Mouse (Mus musculus) hindbrain, embryonic 16.5 days (tissue): ENCODE data around the gene Mocs1. TPM values are rescaled to one million over a fixed set of nuclear protein-coding genes. Genes with fewer than 3 reads are reported as not detected.
"Not testable (repeated sequence)": the region's sequence is repeated elsewhere in the genome, so short reads cannot be mapped to it uniquely, and the experiment has no call there.

Experiments used
- ATAC-seq: fragments of 200-750 bp; cut with Nextera tagmentation; 2 replicates; pipeline ENCODE4 v1.8.0; 2017; ENCODE audit warnings: moderate TSS enrichment, moderate library complexity
- H3K27ac ChIP-seq: fragments of 300-500 bp; sonication (generic); 2 replicates; pipeline ENCODE4 v1.5.1; 2014; ENCODE audit warnings: low read depth, mild to moderate bottlenecking, control low read depth, low read length, moderate library complexity
- H3K27me3 ChIP-seq: fragments of 300-500 bp; sonication (generic); replicated peaks from 2 replicates; pipeline ENCODE4 v1.6.1; 2014; ENCODE audit warnings: low read length; ENCODE audit not compliant: control insufficient read depth, insufficient read depth
- H3K36me3 ChIP-seq: fragments of 300-500 bp; sonication (generic); 2 replicates; pipeline ENCODE4 v1.6.1; 2014; ENCODE audit warnings: mild to moderate bottlenecking, low read length, moderate library complexity, mixed read lengths; ENCODE audit not compliant: control insufficient read depth, insufficient read depth
- H3K4me1 ChIP-seq: fragments of 300-500 bp; sonication (generic); 2 replicates; pipeline ENCODE4 v1.6.1; 2014; ENCODE audit warnings: low read depth, low read length; ENCODE audit not compliant: control insufficient read depth, insufficient read depth
- H3K4me2 ChIP-seq: fragments of 300-500 bp; sonication (generic); 2 replicates; pipeline ENCODE4 v1.6.1; 2014; ENCODE audit warnings: mild to moderate bottlenecking, low read length, control low read depth, moderate library complexity
- H3K4me3 ChIP-seq: fragments of 300-500 bp; sonication (generic); 2 replicates; pipeline ENCODE4 v1.5.1; 2014; ENCODE audit warnings: mild to moderate bottlenecking, low read length, control low read depth, moderate library complexity
- H3K9ac ChIP-seq: fragments of 300-500 bp; sonication (generic); 2 replicates; pipeline ENCODE4 v1.6.1; 2014; ENCODE audit warnings: low read depth, mild to moderate bottlenecking, control low read depth, low read length, moderate library complexity
- H3K9me3 ChIP-seq: fragments of 300-500 bp; sonication (generic); 2 replicates; pipeline ENCODE4 v1.6.1; 2014; ENCODE audit warnings: mild to moderate bottlenecking, low read length, moderate library complexity; ENCODE audit not compliant: control insufficient read depth
- WGBS: fragments of 180-500 bp; shearing (Covaris S2); extraction: QIAGEN DNeasy Blood & Tissue Kit; methylation state at CpG from one replicate; pipeline ENCODE4 v1.1.7; 2014; 5-methylcytosine and 5-hydroxymethylcytosine counted together
- polyA plus RNA-seq: library from polyadenylated mRNA; unstranded; fragments of >200 nt; fragmentation: Nextera tagmentation; extraction: Ambion mirVana; gene quantifications from 2 replicates; pipeline ENCODE4 v1.2.1, GENCODE M21; 2015

Gene Mocs1
- polyA plus RNA-seq, 1 experiment from 2014 or later, result 4.5 TPM

DNA sequence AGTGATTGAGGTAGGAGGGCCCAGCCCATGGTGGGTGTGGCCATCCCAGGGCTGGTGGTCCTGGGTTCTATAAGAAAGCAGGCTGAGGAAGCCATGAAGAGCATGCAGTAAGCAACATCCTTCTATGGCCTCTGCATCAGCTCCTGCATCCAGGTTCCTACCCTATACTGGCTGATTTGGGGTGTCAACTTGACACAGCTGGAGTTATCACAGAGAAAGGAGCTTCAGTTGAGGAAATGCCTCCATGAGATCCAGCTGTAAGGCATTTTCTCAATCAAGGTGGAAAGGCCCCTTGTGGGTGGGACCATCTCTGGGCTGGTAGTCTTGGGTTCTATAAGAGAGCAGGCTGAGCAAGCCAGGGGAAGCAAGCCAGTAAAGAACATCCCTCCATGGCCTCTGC lies 9.1 kb downstream of the Mocs1 start:
- H3K4me3 ChIP-seq, H3K4me2 ChIP-seq, H3K27ac ChIP-seq, ATAC-seq, H3K4me1 ChIP-seq, H3K27me3 ChIP-seq, H3K9ac ChIP-seq, H3K9me3 ChIP-seq: not testable (repeated sequence)
- peaks cover 14% of the 10 kb centered on the region for H3K36me3 ChIP-seq

DNA sequence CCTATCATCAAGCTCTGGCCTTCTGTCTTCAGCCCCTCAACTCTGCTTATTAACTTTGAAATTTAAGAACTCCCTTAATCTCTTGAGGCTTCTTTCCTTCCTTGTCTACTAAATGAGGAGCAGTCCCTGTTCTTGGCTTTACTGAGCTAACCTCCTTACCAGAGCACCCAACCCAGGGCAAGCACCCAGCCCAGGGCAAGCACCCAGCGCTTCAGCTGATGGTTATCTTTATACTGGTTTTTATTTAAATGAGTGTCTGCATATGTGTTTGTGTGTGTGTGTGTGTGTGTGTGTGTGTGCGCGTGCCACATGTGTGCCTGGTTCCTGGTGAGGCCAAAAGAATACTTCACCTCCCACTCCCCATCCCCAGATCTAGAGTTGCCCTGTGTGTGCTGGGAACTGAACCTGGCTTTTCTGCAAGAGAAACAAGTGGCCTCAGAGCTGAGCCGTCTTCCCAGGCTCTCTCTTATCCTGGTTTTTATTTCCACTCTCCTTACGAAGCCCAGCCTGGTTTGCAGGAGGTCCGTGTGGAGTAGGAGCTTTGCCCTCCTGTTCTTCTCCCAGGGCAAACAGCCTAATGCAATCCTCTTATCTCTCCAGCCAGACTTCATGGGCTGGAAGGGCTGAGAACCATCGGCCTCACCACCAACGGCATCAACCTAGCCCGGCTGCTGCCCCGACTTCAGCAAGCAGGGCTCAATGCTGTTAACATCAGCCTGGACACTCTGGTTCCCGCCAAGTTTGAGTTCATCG lies 10.8 kb downstream of the Mocs1 start:
- Histone ChIP-seq H3K27ac (no peak overlapping the region), H3K4me1 (no peaks in the 10 kb centered on the region), H3K36me3 (peaks cover 12% of the 10 kb centered on the region), H3K4me3 (no peak overlapping the region), H3K4me2 (no peak overlapping the region), H3K27me3 (no peaks in the 10 kb centered on the region), H3K9ac (no peak overlapping the region), H3K9me3 (no peaks in the 10 kb centered on the region)
- 90% methylated on average over 12 of the region's 12 CpGs for WGBS
- no peak for ATAC-seq

DNA sequence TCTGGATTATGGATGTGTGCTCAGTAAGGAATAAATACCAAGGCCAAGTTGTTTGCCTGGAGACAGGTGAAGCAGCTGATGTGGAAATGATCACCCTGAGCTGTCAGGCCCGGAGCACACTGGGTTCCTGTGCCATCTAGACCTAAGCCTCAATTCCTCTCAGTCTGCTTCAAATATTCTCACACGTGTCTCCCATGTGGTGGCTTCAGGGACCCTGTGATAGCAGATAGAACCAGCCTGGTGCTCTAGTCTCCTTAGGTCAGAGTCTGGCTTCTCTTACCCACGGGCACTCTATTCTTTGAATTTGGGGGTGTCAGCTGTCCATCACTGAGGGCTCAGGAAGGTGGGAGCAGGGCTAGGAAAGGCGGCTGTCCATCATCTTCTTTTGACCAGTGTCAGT lies 11.5 kb downstream of the Mocs1 start:
- no peaks in the 10 kb centered on the region for H3K9me3 ChIP-seq
- H3K27me3 ChIP-seq, result no peaks in the 10 kb centered on the region
- H3K4me1 ChIP-seq, result no peaks in the 10 kb centered on the region
- no peak for ATAC-seq
- no peak overlapping the region for H3K9ac ChIP-seq
- no peak overlapping the region for H3K27ac ChIP-seq
- H3K4me2 ChIP-seq, result no peak overlapping the region
- H3K4me3 ChIP-seq, result no peak overlapping the region
- 93% methylated on average over 4 of the region's 4 CpGs for WGBS
- peaks cover 11% of the 10 kb centered on the region for H3K36me3 ChIP-seq

DNA sequence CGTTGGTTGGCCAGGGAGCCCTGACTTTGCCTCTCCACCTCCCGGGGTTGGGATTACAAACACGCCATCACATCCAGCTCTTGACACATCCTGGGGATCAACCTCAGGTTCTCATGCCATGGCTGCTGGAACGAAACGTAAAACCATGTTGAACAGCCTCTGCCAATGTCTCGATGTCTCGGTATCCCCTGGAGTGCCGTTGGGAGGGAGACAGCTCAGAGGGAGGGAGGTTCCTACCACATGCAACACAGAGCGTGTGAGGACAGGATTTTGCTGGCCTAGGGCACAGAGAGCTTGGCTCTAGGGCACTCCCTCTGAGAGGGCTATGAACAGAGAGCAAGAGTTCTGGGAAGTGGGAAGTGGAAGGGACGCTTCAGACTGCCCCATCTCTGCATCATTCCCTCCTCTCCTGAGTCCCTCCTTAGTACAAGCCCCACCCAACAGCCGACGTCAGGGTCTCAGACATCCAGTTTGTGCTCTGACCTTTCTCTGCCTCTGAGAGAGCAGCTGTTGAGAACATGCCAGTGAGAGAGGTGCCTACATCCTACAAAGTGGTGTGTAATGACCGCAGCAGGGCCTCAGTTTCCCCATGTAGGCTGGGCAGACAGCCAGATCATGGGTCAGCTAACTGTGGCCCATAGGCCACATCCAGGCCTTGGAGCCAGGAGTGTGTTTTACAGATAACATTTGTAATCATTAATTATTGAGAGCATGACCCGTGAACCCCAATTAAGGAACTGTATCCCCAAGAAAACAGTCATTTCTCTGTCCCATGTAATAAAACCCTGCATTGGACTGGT lies 12.4 kb downstream of the Mocs1 start:
- H3K4me1 ChIP-seq, result no peaks in the 10 kb centered on the region
- 90% methylated on average over 14 of the region's 14 CpGs for WGBS
- H3K9ac ChIP-seq, result no peak overlapping the region
- no peaks in the 10 kb centered on the region for H3K27me3 ChIP-seq
- H3K27ac ChIP-seq, result no peak overlapping the region
- H3K36me3 ChIP-seq, result peaks cover 4% of the 10 kb centered on the region
- no peak overlapping the region for H3K4me3 ChIP-seq
- H3K4me2 ChIP-seq, result no peak overlapping the region
- ATAC-seq, result no peak
- no peaks in the 10 kb centered on the region for H3K9me3 ChIP-seq

DNA sequence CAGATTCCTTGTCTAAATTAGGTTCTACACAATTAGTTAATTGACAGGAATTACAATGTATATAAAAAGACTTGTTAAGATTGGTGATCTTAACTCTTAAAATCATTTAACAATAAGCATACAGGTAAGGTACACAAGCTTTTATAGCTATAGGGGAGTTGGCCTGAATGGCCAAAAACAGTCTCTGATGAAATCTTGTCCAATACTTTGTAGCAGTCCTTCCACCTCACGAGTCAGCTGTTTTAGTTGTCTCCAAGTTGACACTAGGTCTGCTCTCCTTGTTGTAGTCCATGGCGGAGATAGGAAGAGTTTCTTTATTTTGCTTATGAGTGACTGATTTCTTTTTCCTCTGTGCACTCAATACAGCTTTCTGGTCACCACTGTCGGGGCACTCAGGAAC lies 14.7 kb downstream of the Mocs1 start:
- not testable (repeated sequence) for H3K36me3 ChIP-seq, H3K9ac ChIP-seq, H3K27ac ChIP-seq, H3K9me3 ChIP-seq, H3K27me3 ChIP-seq, H3K4me2 ChIP-seq, H3K4me1 ChIP-seq, ATAC-seq, H3K4me3 ChIP-seq
- 76% methylated on average over 3 of the region's 3 CpGs for WGBS

DNA sequence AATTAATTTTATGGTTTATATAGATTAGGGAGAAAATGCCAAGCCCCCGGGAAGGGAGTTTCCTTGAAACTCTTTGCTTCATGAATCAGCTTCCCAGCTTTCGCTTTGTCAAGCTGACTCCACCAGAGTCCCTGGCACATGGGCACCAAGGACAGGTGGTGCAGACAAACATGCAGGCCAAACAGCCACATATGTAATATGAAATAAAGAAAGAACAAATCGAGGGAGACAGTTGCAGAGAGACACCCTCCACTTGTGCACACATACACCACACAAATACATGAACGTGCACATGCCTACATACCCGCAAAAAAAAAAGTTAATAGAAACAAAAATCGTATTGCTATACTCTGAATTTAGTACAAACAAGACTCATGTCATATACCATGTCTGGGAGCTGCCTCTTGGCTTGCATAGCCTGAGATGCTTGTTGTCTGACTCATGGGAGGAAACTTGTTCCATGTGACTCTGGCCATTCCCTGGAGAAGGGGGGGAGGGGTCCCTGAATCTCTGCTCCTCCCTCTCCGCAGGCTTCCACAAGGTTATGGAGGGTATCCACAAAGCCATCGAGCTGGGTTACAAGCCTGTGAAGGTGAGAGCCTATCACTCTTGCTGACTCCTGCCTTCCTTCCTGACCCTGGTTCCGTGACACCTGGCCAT lies 20.5 kb downstream of the Mocs1 start:
- no peak overlapping the region for H3K27ac ChIP-seq
- WGBS, result 75% methylated on average over 8 of the region's 9 CpGs
- no peak for ATAC-seq
- H3K9ac ChIP-seq, result no peak overlapping the region
- no peaks in the 10 kb centered on the region for H3K36me3 ChIP-seq
- H3K4me2 ChIP-seq, result no peak overlapping the region
- no peaks in the 10 kb centered on the region for H3K9me3 ChIP-seq
- no peak overlapping the region for H3K4me3 ChIP-seq
- H3K27me3 ChIP-seq, result no peaks in the 10 kb centered on the region
- no peaks in the 10 kb centered on the region for H3K4me1 ChIP-seq

DNA sequence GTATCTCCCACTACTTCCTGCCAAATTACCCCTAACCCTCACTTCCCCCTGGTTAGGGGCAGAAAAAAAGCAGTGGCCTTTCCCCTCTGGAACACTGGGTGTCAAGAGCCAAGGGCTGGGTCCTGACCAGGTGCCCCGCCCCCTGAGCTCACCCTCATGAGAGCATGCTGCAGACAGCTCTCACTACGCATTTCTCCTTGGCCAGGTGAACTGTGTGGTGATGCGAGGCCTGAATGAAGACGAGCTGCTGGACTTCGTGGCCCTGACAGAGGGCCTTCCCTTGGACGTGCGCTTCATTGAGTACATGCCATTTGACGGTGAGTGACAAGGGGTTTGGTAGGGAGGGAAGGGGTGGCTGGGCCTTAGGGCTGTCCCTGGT lies 21.1 kb downstream of the Mocs1 start:
- ATAC-seq, result no peak
- no peaks in the 10 kb centered on the region for H3K4me1 ChIP-seq
- no peaks in the 10 kb centered on the region for H3K27me3 ChIP-seq
- H3K36me3 ChIP-seq, result no peaks in the 10 kb centered on the region
- H3K4me2 ChIP-seq, result no peak overlapping the region
- H3K27ac ChIP-seq, result no peak overlapping the region
- WGBS, result 85% methylated on average over 8 of the region's 8 CpGs
- no peak overlapping the region for H3K4me3 ChIP-seq
- no peaks in the 10 kb centered on the region for H3K9me3 ChIP-seq
- H3K9ac ChIP-seq, result no peak overlapping the region

DNA sequence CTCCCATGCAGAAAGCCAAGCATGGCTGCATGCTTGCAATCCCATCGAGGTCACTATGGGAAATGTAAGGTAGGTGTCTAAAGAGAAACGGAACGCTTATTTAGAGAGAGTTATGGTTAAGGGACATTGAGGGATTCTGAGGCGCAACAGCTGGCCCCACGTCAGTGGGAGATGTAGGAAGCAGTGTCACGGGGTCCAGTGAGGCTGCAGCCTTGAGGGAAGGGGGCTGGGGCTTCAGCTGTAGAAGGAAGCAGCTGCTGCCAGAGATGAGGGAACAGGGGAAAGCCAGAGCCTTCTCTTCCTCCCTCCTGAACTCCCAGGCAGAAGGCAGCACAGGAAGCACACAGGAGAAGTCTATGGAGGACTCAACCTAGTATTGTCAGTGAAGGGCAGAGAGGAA lies 22.8 kb downstream of the Mocs1 start:
- Histone ChIP-seq H3K36me3 (0 out of 2 replicates have a peak, but pooled peaks cover 4% of the 10 kb centered on the region), H3K9ac (no peak overlapping the region), H3K27ac (no peak overlapping the region), H3K4me3 (no peak overlapping the region), H3K9me3 (no peaks in the 10 kb centered on the region), H3K4me2 (no peak overlapping the region), H3K4me1 (no peaks in the 10 kb centered on the region), H3K27me3 (no peaks in the 10 kb centered on the region)
- 86% methylated on average over 6 of the region's 6 CpGs for WGBS
- ATAC-seq, result no peak

DNA sequence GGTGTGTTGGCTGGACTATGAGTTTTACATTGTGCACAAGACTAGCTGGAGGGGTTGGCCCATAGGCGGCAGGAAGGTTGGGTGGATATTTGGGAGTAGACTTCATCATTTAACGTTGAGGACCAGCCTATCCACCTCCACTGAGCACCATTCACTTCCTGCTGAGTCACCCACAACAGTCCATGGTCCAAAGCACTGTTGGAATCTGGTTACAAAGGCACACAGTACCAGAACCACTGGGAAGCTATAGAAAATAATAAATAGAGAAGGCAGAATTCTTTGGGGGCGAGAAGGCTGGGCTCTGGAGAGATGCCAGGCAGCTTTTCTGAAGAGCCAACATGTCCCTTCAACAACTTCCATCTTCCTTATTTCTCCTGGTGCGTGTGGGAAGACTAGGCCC lies 28.2 kb downstream of the Mocs1 start:
- Histone ChIP-seq H3K9ac (no peak overlapping the region), H3K27me3 (no peaks in the 10 kb centered on the region), H3K4me2 (no peak overlapping the region), H3K9me3 (no peaks in the 10 kb centered on the region), H3K27ac (no peak overlapping the region), H3K4me3 (no peak overlapping the region), H3K4me1 (no peaks in the 10 kb centered on the region), H3K36me3 (0 out of 2 replicates have a peak, but pooled peaks cover 4% of the 10 kb centered on the region)
- ATAC-seq, result no peak
- 75% methylated on average over 4 of the region's 4 CpGs for WGBS
